Mouse (Mus musculus): ENCODE data around the gene Scn8a.

Scn8a gene

DNA sequence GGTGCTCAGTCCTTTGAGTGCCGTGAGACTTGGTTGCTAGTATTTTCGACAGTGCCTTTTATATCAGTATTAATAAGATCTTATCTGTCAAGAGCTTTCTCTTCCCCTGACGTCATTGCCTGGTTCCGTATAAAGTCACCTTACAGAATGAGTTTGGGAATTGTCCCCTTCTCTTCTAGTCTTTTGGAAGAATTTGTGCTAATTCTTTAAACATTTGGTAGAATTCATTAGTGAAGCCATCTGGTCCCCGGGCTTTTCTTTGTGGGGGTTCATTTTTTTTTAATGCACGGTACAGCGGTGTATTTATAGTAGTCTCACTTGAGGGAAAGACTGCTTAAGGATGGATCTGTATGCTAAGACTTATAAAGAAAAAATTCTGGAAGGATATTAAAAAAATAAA, 84.3 kb downstream of the Scn8a start:
- DNase-seq (ENCODE audit: low spot score in 2 of 2) = no peak

- DNase-seq (ENCODE audit: low spot score in 2 of 2) = no peak
Observed at GRCm38 (mm10) chr15:100954751-100955150, 85.1 kb downstream of the Scn8a start.

DNA sequence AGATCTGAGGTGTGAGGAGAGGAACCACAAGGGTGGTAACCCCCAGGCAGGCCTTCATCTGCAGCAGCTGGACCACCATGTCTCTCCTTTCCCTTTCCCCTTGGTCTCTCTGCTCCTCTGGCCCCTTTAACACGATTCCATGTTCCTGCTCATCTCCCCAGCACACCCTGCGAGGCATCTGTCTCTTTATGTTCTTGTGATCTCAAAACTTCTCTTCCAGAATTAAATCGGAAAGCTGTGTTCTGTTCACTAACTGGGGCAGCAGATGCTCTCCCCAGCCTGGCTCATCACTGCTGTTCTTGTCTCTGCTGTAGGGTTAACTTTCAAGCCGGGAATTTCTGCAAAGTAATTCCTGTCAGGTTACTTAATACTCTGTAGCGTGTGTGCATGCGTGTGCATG, 91.3 kb downstream of the Scn8a start:
- DNase-seq (ENCODE audit: low spot score in 2 of 2) = no peak

GRCm38 (mm10) chr15:100961561-100961960, 91.9 kb downstream of the Scn8a start:
- no peak for DNase-seq (ENCODE audit: low spot score in 2 of 2)

DNA sequence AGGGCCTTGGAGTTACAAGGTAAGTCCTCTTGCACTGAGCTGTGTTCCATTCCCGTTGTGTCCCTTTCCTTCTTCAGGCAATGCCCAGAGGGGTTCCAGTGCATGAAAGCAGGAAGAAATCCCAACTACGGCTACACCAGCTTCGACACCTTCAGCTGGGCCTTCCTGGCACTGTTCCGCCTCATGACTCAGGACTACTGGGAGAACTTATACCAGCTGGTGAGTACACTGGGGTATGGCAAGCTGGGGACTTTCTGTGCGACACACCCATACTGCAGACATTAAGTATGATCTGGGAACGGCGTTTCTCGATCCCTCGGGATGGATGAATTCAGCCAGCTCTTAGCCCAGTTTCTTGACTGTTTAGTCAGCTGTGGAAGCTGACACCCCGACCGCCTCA, 101.8 kb downstream of the Scn8a start:
- DNase-seq (ENCODE audit: low spot score in 2 of 2) = no peak

GRCm38 (mm10) chr15:100972795-100973194, 103.1 kb downstream of the Scn8a start:
- no peak for DNase-seq (ENCODE audit: low spot score in 2 of 2)

DNA sequence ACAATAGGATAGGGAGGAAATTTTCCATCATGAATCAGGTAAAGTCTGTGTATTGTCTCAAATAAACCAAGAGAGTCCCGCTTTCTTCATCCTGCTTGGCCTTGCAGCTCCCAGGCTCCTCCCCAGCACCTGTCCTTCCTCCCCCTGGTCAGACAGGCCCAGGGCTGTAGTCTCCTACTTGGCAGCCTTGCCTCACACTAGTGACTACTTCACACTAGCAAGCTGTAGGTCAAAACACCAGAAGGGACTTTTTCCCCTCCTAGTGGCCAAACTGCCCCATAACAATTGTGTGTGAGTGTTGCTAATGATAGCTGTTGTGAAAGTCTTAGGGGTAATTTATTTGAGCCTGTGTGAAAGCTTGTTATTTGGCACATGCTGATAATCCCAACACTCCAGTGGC, 105.0 kb downstream of the Scn8a start:
- DNase-seq (ENCODE audit: low spot score in 2 of 2) = no peak

- peak in 1 of 2 experiments; percentile 21 for DNase-seq (ENCODE audit: low spot score in 2 of 2)
Observed at GRCm38 (mm10) chr15:100983427-100984153, 113.9 kb downstream of the Scn8a start.

GRCm38 (mm10) chr15:100984154-100984893, 114.7 kb downstream of the Scn8a start:
- DNase-seq (ENCODE audit: low spot score in 2 of 2) = no peak

DNA sequence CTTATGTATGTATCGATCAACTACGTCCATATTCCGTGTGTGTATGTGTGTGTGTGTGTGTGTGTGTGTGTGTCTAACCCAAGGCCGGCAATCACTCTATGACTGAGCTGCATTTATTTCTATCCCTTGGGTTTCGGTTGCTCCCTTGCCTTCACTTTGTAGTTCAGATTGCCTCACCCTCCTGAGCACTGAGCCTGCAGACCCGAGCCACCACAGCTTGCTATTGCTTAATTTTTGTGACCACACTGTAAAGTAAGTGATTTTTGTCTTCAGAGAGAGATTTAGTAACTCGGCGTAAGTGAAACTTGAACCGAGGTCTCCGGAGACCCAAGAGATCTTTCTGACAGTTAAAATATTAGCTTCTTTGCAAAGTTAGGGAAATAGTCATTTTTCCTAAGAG, 116.8 kb downstream of the Scn8a start:
- DNase-seq (ENCODE audit: low spot score in 2 of 2) = no peak

DNA sequence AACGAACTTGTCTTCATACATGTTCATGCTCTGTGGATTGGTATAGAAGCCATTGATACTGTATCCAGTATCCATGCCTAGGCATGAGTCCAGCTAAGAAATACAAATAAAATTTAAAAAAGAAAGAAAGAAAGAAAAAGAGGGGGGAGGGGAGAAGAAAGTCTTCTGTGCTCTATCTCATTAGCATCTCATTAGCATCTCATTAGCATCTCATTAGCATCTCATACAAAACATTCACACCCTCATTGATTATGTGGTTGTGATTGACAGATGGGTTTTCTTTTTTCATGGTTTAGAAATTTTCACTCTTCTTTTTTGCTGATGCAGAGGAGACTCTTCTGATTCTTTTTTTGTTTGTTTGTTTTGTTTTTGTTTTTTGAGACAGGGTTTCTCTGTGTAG, 117.4 kb downstream of the Scn8a start:
- DNase-seq (ENCODE audit: low spot score in 2 of 2) = no peak

GRCm38 (mm10) chr15:100990283-100990682, 120.6 kb downstream of the Scn8a start:
- DNase-seq (ENCODE audit: low spot score in 2 of 2) = no peak

DNA sequence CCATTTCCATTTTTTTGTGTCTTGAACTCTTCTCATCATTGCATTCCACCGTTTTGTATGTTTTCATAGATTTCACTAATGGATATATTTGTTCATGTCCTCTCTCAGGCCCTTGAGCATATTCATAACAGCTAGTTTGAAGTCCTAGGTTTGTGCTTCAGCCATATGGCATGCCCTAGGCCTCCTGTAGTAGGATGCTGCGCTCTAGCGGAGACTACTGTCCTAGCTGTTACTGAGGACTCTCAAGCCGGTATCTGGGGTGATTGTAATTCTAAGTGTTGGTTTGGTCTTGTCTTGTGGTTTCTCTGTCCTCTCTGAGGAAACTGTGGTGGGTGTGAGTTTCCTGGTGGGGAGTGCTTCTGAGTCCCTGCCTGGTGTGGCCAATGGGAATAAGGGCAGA, 127.4 kb downstream of the Scn8a start:
- DNase-seq (ENCODE audit: low spot score in 2 of 2) = peak in 1 of 2 experiments; percentile 20

- no peak for DNase-seq (ENCODE audit: low spot score in 2 of 2)
Observed at GRCm38 (mm10) chr15:101001685-101002084, 132.0 kb downstream of the Scn8a start.

DNA sequence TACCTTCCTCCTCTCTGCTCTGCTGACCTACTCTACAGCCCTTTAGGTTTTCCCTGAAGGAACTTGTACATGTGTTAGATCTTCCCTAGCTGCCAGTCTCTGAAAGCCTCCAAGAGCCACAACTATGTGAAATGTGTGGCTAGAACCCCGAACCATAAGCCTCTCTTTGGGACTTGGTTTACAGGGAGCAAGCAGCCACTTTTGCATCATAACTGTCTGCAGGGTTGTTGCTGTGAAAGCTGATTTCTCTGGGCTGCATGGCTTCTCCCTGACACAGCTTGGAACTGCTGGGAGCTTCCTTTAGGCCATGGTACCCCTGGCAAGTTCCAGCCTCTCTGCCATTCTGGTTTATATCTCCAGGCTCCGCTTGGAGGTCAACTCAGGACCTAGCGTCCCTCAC, 132.8 kb downstream of the Scn8a start:
- no peak for DNase-seq (ENCODE audit: low spot score in 2 of 2)

- no peak for DNase-seq (ENCODE audit: low spot score in 2 of 2)
Observed at GRCm38 (mm10) chr15:101004538-101004937, 134.9 kb downstream of the Scn8a start.

DNA sequence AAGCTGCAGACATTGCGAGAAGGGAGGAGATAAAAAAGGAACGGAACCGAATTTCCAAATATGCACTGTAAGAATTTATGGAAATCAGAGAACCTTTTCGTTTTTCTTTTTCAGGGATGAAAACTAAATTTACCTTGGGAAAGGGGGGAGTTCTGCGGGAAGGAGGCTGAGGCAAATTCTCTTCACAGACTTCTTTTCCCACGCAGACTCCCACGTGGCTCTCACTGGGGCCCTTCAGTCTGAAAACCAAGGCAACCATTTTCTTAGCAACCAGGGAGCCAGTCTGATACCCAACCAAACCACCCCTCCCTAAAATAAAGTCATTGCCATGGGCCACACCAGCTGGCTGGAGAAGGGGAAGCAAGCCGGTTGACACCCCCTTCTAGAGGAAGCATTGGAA, 136.1 kb downstream of the Scn8a start:
- no peak for DNase-seq (ENCODE audit: low spot score in 2 of 2)

GRCm38 (mm10) chr15:101006251-101007040, 136.8 kb downstream of the Scn8a start:
- DNase-seq (ENCODE audit: low spot score in 2 of 2) = no peak

DNA sequence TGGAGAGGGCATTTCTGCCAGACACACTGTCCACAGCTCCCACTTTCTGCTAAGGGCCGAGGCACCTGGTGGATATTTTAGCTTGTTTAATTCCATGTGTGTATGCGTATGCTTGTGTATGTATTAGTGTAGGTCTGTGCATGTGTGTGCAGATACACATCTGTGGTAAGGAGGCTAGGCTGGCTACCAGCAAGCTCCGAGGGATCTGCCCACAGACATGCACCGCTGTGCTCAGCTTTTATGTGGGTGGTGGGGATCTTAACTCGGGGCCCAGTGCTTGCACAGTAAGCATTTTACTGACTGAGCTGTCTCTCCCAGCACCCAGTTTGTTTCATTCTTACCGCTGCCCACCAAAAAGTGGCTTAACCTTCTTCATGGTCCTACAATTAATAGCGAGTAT, 137.6 kb downstream of the Scn8a start:
- DNase-seq (ENCODE audit: low spot score in 2 of 2) = no peak

DNA sequence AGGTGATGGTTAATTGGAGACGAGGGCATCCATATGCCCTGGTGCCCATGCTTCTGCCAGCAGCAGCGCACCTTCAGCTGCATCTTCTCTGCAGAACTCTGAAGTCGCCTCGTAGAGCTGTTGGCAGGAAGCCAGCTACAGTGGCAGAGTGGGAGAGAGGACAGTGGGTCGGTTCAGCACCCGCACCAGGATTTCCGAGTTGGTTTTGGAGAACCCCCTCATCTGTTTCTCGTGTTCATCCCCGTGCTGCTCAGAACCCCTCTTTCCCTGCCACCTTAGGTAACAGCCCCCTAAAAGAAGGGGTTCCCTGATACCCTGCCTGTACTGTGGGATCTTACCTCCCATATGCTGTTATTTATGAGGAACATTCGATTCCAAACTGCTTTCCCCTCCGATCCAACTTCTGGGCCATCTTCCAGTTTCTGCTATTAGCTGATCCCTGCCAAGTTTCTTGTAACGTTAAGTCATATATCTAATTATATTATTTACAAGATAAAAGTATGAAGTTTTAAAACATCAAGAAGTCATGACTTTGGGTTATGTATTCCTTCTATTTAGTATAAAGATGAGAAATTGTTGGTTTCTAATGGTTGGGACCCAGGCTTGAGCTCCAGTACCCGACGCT, 138.8 kb downstream of the Scn8a start:
- DNase-seq (ENCODE audit: low spot score in 2 of 2) = no peak

- DNase-seq (ENCODE audit: low spot score in 2 of 2) = no peak
Observed at GRCm38 (mm10) chr15:101011352-101011751, 141.7 kb downstream of the Scn8a start.

- no peak for DNase-seq (ENCODE audit: low spot score in 2 of 2)
Observed at GRCm38 (mm10) chr15:101028960-101029359, 159.3 kb downstream of the Scn8a start.
